Mouse (Mus musculus): ENCODE results near the gene Nubpl. TPM values are rescaled to one million over a fixed set of nuclear protein-coding genes. Genes with fewer than 3 reads are reported as not detected.

Nubpl gene
- polyA plus RNA-seq, 1 experiment from 2014 or later, result 16.3 TPM

DNA sequence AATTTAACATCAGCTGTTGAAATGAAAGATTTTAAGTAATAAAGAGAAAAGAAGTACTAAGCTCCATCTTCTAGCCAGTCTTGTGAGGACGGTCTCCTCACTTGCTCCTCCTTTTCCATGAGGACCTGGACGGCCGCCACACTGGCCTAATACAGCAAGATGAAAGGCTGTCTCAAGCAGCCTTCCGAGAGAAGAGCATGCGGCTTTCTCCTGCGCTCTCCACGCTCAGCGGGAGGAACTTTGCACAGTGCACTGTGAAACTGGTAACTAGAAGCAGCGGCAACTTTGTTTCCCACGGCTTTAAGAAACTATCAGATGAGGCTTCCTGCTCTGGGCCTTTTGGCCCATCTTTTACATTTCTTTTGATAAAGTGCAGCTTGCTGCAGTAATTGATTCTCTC is 34.7 kb downstream of the Nubpl start:
- no peaks in the 10 kb centered on the region for H3K4me1 ChIP-seq (ENCODE audit: insufficient read depth)
- no peak for TF ChIP-seq CTCF (IDR thresholded peaks at IDR 0.05; ENCODE audit: low read depth)
- 8% methylated on average over 10 of the region's 10 CpGs for WGBS
- DNase-seq, result peak; percentile 73
- ATAC-seq (ENCODE audit: insufficient read depth), result peak; percentile 44; the same call in 1 of the 2 replicates
- H3K4me3 ChIP-seq (ENCODE audit: low read depth, low read length), result no peak overlapping the region
- H3K36me3 ChIP-seq (ENCODE audit: insufficient read depth), result no peaks in the 10 kb centered on the region
- peak overlapping the region; percentile 9; the same call in 1 of the 2 replicates for H3K9ac ChIP-seq
- H3K4me2 ChIP-seq, result peak overlapping the region; percentile 36
- H3K9me3 ChIP-seq (ENCODE audit: low read depth, low read length), result no peaks in the 10 kb centered on the region
- H3K27ac ChIP-seq (ENCODE audit: low read depth), result no peak overlapping the region
- no peaks in the 10 kb centered on the region for H3K27me3 ChIP-seq (ENCODE audit: insufficient read depth, low read length)

DNA sequence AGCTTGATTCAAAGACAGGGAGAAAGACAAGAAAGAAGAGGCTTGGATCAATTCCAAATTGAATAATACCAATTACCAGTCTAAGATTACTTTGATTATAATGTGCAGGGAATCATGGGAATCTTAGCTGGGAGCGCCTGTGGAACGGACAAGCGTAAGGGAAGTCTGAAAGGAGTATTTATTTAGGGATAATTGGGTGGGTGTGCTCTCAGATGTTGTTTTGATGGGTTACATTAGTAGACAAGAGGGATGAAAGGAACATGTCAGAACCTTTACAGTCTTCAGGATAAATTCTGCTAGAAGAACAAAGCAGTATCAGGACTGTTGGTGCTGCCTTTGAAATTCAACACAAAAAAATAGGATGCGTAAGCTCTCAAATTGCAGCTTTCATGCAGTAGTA is 40.8 kb downstream of the Nubpl start:
- WGBS, result 77% methylated on average over 4 of the region's 4 CpGs
- Histone ChIP-seq H3K9ac (no peak overlapping the region), H3K4me2 (no peak overlapping the region), H3K27me3 (ENCODE audit: insufficient read depth, low read length) (no peaks in the 10 kb centered on the region), H3K27ac (ENCODE audit: low read depth) (no peak overlapping the region), H3K36me3 (ENCODE audit: insufficient read depth) (no peaks in the 10 kb centered on the region), H3K9me3 (ENCODE audit: low read depth, low read length) (no peaks in the 10 kb centered on the region), H3K4me3 (ENCODE audit: low read depth, low read length) (no peak overlapping the region), H3K4me1 (ENCODE audit: insufficient read depth) (no peaks in the 10 kb centered on the region)
- DNase-seq (no peak), ATAC-seq (ENCODE audit: insufficient read depth) (no peak)
- TF ChIP-seq CTCF (IDR thresholded peaks at IDR 0.05; ENCODE audit: low read depth), result no peak

DNA sequence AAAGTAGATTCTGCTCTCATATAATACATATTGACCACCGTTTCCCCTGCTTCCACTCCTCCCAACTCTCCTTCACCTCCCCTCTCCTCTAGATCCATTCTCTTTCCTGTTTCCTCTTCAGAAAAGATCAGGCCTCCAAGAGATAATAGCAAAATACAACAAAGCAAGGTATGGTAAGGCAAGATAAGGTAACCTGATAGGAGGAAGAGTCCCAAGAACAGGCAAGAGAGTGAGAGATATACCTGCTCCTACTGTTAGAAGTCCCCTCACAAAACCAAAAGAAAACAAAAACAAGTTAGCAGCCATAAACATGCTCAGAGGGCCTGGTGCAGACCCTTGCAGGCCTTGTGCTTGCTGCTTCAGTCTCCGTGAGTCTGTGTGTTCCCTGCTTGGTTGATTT is 49.1 kb downstream of the Nubpl start:
- H3K4me1 ChIP-seq (ENCODE audit: insufficient read depth), result no peaks in the 10 kb centered on the region
- TF ChIP-seq CTCF (IDR thresholded peaks at IDR 0.05; ENCODE audit: low read depth), result no peak
- H3K9ac ChIP-seq, result no peak overlapping the region
- no peak for ATAC-seq (ENCODE audit: insufficient read depth)
- no peak overlapping the region for H3K27ac ChIP-seq (ENCODE audit: low read depth)
- H3K36me3 ChIP-seq (ENCODE audit: insufficient read depth), result no peaks in the 10 kb centered on the region
- no peaks in the 10 kb centered on the region for H3K27me3 ChIP-seq (ENCODE audit: insufficient read depth, low read length)
- 79% methylated on average over 2 of the region's 2 CpGs for WGBS
- H3K4me2 ChIP-seq, result no peak overlapping the region
- no peak overlapping the region for H3K4me3 ChIP-seq (ENCODE audit: low read depth, low read length)
- no peak for DNase-seq
- no peaks in the 10 kb centered on the region for H3K9me3 ChIP-seq (ENCODE audit: low read depth, low read length)

DNA sequence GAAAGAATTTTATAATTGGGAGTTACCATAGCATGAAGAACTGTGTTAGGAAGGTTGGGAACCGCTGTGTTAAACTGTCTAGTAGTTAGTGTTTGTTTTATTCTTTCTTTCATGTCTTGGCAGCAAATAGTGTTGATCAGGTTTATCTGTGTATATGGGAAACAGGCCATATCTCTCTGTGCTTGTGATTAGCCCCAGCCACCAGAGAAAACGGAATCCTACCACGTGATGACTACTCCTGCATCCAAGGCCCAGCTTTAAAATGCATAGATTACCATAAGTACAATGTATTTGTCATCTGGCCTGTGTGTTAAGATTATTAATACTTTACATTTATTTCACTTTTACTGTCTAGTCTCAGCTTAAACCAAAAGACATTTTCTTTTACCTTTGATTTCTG is 51.9 kb downstream of the Nubpl start:
- Histone ChIP-seq H3K27me3 (ENCODE audit: insufficient read depth, low read length) (no peaks in the 10 kb centered on the region), H3K27ac (ENCODE audit: low read depth) (no peak overlapping the region), H3K36me3 (ENCODE audit: insufficient read depth) (no peaks in the 10 kb centered on the region), H3K9me3 (ENCODE audit: low read depth, low read length) (no peaks in the 10 kb centered on the region), H3K4me3 (ENCODE audit: low read depth, low read length) (no peak overlapping the region), H3K4me1 (ENCODE audit: insufficient read depth) (no peaks in the 10 kb centered on the region), H3K4me2 (no peak overlapping the region), H3K9ac (no peak overlapping the region)
- WGBS, result 64% methylated on average over 3 of the region's 3 CpGs
- no peak for TF ChIP-seq CTCF (IDR thresholded peaks at IDR 0.05; ENCODE audit: low read depth)
- no peak for ATAC-seq (ENCODE audit: insufficient read depth)
- no peak for DNase-seq

DNA sequence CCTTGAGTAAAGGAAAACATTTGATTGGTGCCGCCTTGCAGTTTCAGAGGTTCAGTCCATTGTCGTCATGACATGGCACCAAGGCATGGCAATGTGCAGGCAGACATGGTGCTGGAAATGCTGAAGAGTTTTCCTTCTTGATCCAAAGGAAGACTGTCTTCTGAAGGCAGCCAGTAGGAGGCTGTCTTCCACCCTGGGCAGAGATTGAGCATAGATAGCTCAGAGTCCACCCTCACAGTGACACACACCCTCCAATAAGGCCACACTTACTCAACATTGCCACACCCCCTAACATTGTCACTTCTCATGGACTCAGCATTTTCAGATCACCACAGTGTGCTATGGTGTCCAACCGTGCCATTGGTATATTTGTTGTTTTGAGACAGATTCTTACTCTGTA is 54.5 kb downstream of the Nubpl start:
- WGBS, result 91% methylated on average over 3 of the region's 3 CpGs
- TF ChIP-seq CTCF (IDR thresholded peaks at IDR 0.05; ENCODE audit: low read depth), result no peak
- DNase-seq (no peak), ATAC-seq (ENCODE audit: insufficient read depth) (no peak)
- Histone ChIP-seq H3K4me2 (no peak overlapping the region), H3K27ac (ENCODE audit: low read depth) (no peak overlapping the region), H3K9me3 (ENCODE audit: low read depth, low read length) (no peaks in the 10 kb centered on the region), H3K9ac (no peak overlapping the region), H3K4me1 (ENCODE audit: insufficient read depth) (no peaks in the 10 kb centered on the region), H3K4me3 (ENCODE audit: low read depth, low read length) (no peak overlapping the region), H3K36me3 (ENCODE audit: insufficient read depth) (no peaks in the 10 kb centered on the region), H3K27me3 (ENCODE audit: insufficient read depth, low read length) (no peaks in the 10 kb centered on the region)

DNA sequence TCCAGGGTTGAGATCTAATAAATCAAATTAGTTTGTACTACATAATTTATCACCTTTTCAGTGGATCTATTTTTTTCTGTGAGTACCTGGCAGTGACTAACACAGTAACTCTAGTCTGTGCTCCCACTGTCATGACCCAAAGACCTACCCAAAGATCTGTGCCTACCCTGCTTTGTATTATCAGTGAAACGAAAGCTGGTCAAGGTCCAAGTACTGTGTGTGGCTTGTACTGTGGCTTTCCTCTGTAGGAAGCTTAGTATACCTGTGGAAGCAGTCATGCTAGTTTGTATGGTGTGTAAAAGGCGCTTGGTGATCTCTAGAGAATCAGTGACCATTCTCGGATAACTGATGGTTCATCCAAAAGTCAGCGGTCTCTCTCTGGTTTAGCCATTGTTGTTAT is 57.4 kb downstream of the Nubpl start:
- Histone ChIP-seq H3K27ac (ENCODE audit: low read depth) (no peak overlapping the region), H3K36me3 (ENCODE audit: insufficient read depth) (no peaks in the 10 kb centered on the region), H3K4me1 (ENCODE audit: insufficient read depth) (no peaks in the 10 kb centered on the region), H3K9me3 (ENCODE audit: low read depth, low read length) (no peaks in the 10 kb centered on the region), H3K4me2 (no peak overlapping the region), H3K9ac (no peak overlapping the region), H3K27me3 (ENCODE audit: insufficient read depth, low read length) (no peaks in the 10 kb centered on the region), H3K4me3 (ENCODE audit: low read depth, low read length) (no peak overlapping the region)
- ATAC-seq (ENCODE audit: insufficient read depth) (no peak), DNase-seq (no peak)
- TF ChIP-seq CTCF (IDR thresholded peaks at IDR 0.05; ENCODE audit: low read depth), result no peak
- WGBS, result 86% methylated on average over 4 of the region's 4 CpGs

DNA sequence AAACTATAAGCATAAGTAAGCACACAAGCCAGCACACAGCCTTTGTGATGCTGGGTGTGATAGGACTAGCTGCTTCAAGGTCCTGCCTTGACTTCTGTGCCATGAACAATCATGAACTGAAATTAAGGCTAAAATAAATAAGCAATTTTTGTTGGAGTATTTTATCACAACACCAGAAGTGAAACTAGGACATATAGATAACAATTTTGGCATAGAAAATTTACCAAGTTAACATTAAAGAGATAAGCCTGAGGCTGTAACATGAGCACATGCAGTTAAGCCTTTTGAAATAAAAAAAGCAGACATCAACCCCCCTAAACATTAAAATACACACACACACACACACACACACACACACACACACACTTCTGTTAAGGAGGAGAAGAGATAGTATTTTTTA is 66.9 kb downstream of the Nubpl start:
- H3K4me2 ChIP-seq, result no peak overlapping the region
- no peaks in the 10 kb centered on the region for H3K4me1 ChIP-seq (ENCODE audit: insufficient read depth)
- no peaks in the 10 kb centered on the region for H3K36me3 ChIP-seq (ENCODE audit: insufficient read depth)
- H3K9me3 ChIP-seq (ENCODE audit: low read depth, low read length), result no peaks in the 10 kb centered on the region
- no peak overlapping the region for H3K4me3 ChIP-seq (ENCODE audit: low read depth, low read length)
- H3K27ac ChIP-seq (ENCODE audit: low read depth), result no peak overlapping the region
- H3K27me3 ChIP-seq (ENCODE audit: insufficient read depth, low read length), result no peaks in the 10 kb centered on the region
- no peak for TF ChIP-seq CTCF (IDR thresholded peaks at IDR 0.05; ENCODE audit: low read depth)
- H3K9ac ChIP-seq, result no peak overlapping the region
- no peak for DNase-seq
- ATAC-seq (ENCODE audit: insufficient read depth), result no peak

DNA sequence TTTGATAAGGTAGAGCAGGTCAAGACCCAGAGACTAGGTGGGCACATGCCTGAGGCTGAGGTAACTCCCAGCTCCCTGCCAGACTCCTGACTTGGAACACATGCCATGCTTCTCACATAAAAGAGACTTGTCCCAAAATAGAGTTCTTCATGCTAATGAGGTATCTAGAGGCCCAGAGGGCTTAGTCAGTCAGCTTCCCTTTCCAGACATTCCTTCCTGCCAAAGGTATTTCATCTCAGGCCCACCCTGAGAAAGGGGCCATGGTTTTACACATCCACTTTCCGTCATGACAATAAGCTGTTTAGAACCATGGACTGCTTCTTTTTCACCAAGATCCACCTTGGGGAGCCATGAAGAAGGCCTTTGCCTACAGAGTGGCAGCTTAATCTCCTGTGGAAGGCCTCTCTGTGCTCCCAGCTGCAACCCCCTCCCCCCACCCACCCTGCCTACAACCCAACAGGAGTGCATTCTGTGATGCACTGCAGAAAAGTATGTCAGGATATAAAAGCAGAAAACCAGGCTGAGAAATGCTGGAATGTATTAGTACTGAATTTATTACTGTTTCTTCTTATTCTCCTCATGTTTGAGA is 88.8 kb downstream of the Nubpl start:
- no peaks in the 10 kb centered on the region for H3K9me3 ChIP-seq (ENCODE audit: low read depth, low read length)
- H3K27ac ChIP-seq (ENCODE audit: low read depth), result peak overlapping the region; percentile 18; the same call in 1 of the 2 replicates
- no peak overlapping the region for H3K4me3 ChIP-seq (ENCODE audit: low read depth, low read length)
- H3K36me3 ChIP-seq (ENCODE audit: insufficient read depth), result no peaks in the 10 kb centered on the region
- H3K9ac ChIP-seq, result no peak overlapping the region
- ATAC-seq (ENCODE audit: insufficient read depth) (no peak), DNase-seq (no peak)
- WGBS, result 71% methylated on average over 1 of the region's 1 CpGs
- no peaks in the 10 kb centered on the region for H3K27me3 ChIP-seq (ENCODE audit: insufficient read depth, low read length)
- H3K4me2 ChIP-seq, result no peak overlapping the region
- TF ChIP-seq CTCF (IDR thresholded peaks at IDR 0.05; ENCODE audit: low read depth), result no peak
- no peaks in the 10 kb centered on the region for H3K4me1 ChIP-seq (ENCODE audit: insufficient read depth)
